Mouse (Mus musculus): ENCODE measurements around the gene Phf13. TPM values are rescaled to one million over a fixed set of nuclear protein-coding genes. Genes with fewer than 3 reads are reported as not detected.

Gene Phf13
- total RNA-seq, 2 experiments from 2014 or later: 11.7 to 12.5 TPM

- no peak for DNase-seq (ENCODE audit: extremely low spot score in 1 of 2, low spot score in 1 of 2)
Measured at GRCm38 (mm10) chr4:151957584-151958315, 38.3 kb downstream of the Phf13 start.

GRCm38 (mm10) chr4:151955791-151956190, 40.3 kb downstream of the Phf13 start:
- no peak for DNase-seq (ENCODE audit: extremely low spot score in 1 of 2, low spot score in 1 of 2)

DNA sequence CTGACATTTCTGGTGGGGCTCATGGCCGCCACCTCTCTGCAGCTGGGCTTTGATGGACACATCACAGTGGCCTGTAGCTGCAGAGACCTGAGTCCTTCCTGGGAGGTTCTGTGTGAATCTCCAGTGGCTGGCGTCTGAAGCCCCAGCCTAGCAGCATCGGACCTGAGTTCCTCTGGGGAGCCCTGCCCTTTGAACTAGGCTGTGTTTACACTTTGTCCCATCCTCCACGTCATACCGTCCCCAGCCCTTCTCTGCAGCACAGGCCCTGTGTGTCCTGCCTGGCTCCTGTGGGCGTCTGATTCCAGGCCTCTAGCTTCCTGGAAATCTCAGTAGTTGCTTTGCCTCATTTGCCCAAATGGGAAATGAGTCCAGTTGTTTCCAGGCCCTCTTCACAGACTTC, 42.8 kb downstream of the Phf13 start:
- DNase-seq (ENCODE audit: extremely low spot score in 1 of 2, low spot score in 1 of 2): no peak

DNA sequence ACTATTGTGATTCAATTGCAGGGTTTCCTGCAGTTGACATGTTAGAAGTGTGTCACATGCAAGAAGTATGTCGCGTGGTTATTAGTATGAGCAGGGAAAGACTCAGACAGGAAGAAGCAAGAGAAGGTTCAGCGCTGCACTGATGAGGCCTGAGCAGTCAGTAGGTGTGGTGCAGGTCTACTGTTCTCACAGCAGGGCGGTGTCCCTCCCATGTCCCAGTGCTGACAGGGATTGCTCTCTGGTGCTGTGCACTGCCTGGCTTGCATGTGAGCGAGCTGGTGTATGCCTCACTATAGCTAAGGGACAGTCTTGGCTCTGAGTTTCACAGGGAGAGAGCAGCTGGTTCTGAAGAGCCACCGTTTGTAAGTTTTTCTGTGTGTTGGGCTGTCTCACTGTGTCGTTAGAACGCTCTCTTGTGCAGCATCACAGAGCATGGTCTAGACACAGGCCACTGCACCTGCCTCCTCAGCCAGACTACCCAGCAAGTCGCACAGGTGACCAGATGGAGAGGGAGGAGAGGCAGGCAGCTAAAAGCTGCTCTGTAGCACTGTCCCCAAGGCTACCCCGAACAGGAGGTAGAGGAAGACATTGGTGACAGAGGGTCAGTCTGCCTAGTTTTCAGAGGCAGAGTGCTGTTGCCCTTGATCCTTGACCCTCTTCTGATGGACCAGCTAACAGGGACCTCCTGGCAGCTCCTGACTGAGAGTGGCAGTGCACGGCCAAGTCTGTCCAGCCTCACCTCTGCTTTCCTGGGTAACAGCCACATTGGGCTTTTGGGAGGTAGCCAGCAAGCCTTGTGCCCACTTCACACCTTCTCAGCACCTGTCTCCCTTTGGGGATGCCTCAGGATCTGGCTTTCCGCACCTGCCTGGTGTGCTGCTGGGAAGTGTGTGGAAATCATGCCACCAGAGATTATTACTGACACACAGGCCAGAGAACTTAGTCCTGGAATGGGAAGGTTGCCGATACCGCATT, 47.3 kb downstream of the Phf13 start:
- DNase-seq (ENCODE audit: extremely low spot score in 1 of 2, low spot score in 1 of 2): no peak

GRCm38 (mm10) chr4:151946211-151946610, 49.8 kb downstream of the Phf13 start:
- DNase-seq (ENCODE audit: extremely low spot score in 1 of 2, low spot score in 1 of 2): no peak

Other genes starting within 250 kb of the Phf13 start
- 100 to 1,000 TPM; 244 to 251 TPM for gene Camta1, start 134.4 kb downstream of the Phf13 start, total RNA-seq (2021)
- 10 to 100 TPM; 62.7 to 69.7 TPM for gene Dnajc11, start 62.6 kb downstream of the Phf13 start, total RNA-seq (2021)
- 10 to 100 TPM; 24.3 to 25.5 TPM for gene Thap3, start 7.3 kb downstream of the Phf13 start, total RNA-seq (2021)
- gene Klhl21, start 12.5 kb upstream of the Phf13 start, total RNA-seq (2021): 10 to 100 TPM; 19.1 to 20.7 TPM
- gene Zbtb48, start 31.4 kb upstream of the Phf13 start, total RNA-seq (2021): 10 to 100 TPM; 11.0 to 15.8 TPM
- under 1 TPM; 0.49 to 0.54 TPM for gene Tas1r1, start 42.3 kb upstream of the Phf13 start, total RNA-seq (2021)
- 10 to 100 TPM; 20.9 to 22.3 TPM for gene Nol9, start 43.1 kb upstream of the Phf13 start, total RNA-seq (2021)
- 100 to 1,000 TPM; 128 to 173 TPM for gene Plekhg5, start 76.2 kb upstream of the Phf13 start, total RNA-seq (2021)
- 10 to 100 TPM; 26.4 to 42.6 TPM for gene Tnfrsf25, start 119.7 kb upstream of the Phf13 start, total RNA-seq (2021)
- gene Espn, start 156.1 kb upstream of the Phf13 start, total RNA-seq (2021): 1 to 10 TPM; 1.3 to 1.4 TPM
- not detected for gene Hes2, start 162.6 kb upstream of the Phf13 start, total RNA-seq (2021)
- 100 to 1,000 TPM; 318 to 353 TPM for gene Acot7, start 181.9 kb upstream of the Phf13 start, total RNA-seq (2021)